Mouse (Mus musculus): ENCODE measurements around the gene Ric8a. TPM values are rescaled to one million over a fixed set of nuclear protein-coding genes. Genes with fewer than 3 reads are reported as not detected.

Gene Ric8a
- 76.0 and 80.0 TPM in 2 replicates for polyA plus RNA-seq (2014; fragmentation: Nextera tagmentation; extraction: Ambion mirVana)

- no peaks in the 10 kb centered on the region for H3K27me3 ChIP-seq (replicated peaks; ENCODE audit: control insufficient read depth, insufficient read depth, low read length)
- peaks cover 64% of the 10 kb centered on the region for H3K36me3 ChIP-seq (ENCODE audit: control insufficient read depth, insufficient read depth, low read length)
- under 1% methylated on average over 42 of the region's 50 CpGs for WGBS
- H3K9ac ChIP-seq (ENCODE audit: low read depth, low read length): peak within 1 kb of the TSS; percentile 92
- peak within 1 kb of the TSS; percentile 89 for H3K4me3 ChIP-seq (ENCODE audit: low read depth, low read length)
- H3K4me2 ChIP-seq (ENCODE audit: low read depth, low read length): peak within 1 kb of the TSS; percentile 97
- DNase-seq (ENCODE audit: low spot score): peak; percentile 93
- H3K9me3 ChIP-seq (ENCODE audit: control insufficient read depth, low read length): no peaks in the 10 kb centered on the region
- ATAC-seq (ENCODE audit: low read depth): peak; percentile 87
- H3K27ac ChIP-seq (replicated peaks; ENCODE audit: low read depth, low read length): peak within 1 kb of the TSS; percentile 93
- peaks cover 21% of the 10 kb centered on the region for H3K4me1 ChIP-seq (ENCODE audit: control insufficient read depth, insufficient read depth, low read length)
Measured at GRCm38 (mm10) chr7:140856785-140857549, at the start of gene Ric8a. TSS of gene Ric8a (plus strand) at chr7:140856957.

- Histone ChIP-seq H3K9me3 (ENCODE audit: control insufficient read depth, low read length) (no peaks in the 10 kb centered on the region), H3K27me3 (replicated peaks; ENCODE audit: control insufficient read depth, insufficient read depth, low read length) (no peaks in the 10 kb centered on the region), H3K4me3 (ENCODE audit: low read depth, low read length) (no peak overlapping the region), H3K36me3 (ENCODE audit: control insufficient read depth, insufficient read depth, low read length) (peaks cover 15% of the 10 kb centered on the region; the same call in 1 of the 2 replicates), H3K27ac (replicated peaks; ENCODE audit: low read depth, low read length) (no peak overlapping the region), H3K4me1 (ENCODE audit: control insufficient read depth, insufficient read depth, low read length) (no peaks in the 10 kb centered on the region), H3K4me2 (ENCODE audit: low read depth, low read length) (no peak overlapping the region), H3K9ac (ENCODE audit: low read depth, low read length) (no peak overlapping the region)
- no peak for DNase-seq (ENCODE audit: low spot score)
- 92% methylated on average over 6 of the region's 6 CpGs for WGBS
- ATAC-seq (ENCODE audit: low read depth): no peak
Measured at GRCm38 (mm10) chr7:140810496-140810895, 46.3 kb upstream of the Ric8a start.

- no peak for ATAC-seq (ENCODE audit: low read depth)
- DNase-seq (ENCODE audit: low spot score): no peak
Measured at GRCm38 (mm10) chr7:140811714-140812113, 45.0 kb upstream of the Ric8a start.

GRCm38 (mm10) chr7:140812850-140813249, 43.9 kb upstream of the Ric8a start:
- DNase-seq (ENCODE audit: low spot score): no peak

More at GRCm38 (mm10) chr7:140811714-140812113, 45.0 kb upstream of the Ric8a start:
- Histone ChIP-seq H3K27ac (replicated peaks; ENCODE audit: low read depth, low read length) (no peak overlapping the region), H3K9me3 (ENCODE audit: control insufficient read depth, low read length) (no peaks in the 10 kb centered on the region), H3K4me1 (ENCODE audit: control insufficient read depth, insufficient read depth, low read length) (no peaks in the 10 kb centered on the region), H3K4me3 (ENCODE audit: low read depth, low read length) (no peak overlapping the region), H3K9ac (ENCODE audit: low read depth, low read length) (no peak overlapping the region), H3K27me3 (replicated peaks; ENCODE audit: control insufficient read depth, insufficient read depth, low read length) (no peaks in the 10 kb centered on the region), H3K4me2 (ENCODE audit: low read depth, low read length) (no peak overlapping the region), H3K36me3 (ENCODE audit: control insufficient read depth, insufficient read depth, low read length) (peaks cover 15% of the 10 kb centered on the region; the same call in 1 of the 2 replicates)
- WGBS: 89% methylated on average over 13 of the region's 13 CpGs

GRCm38 (mm10) chr7:140820173-140820572, 36.6 kb upstream of the Ric8a start:
- H3K9me3 ChIP-seq (ENCODE audit: control insufficient read depth, low read length): no peaks in the 10 kb centered on the region
- H3K27me3 ChIP-seq (replicated peaks; ENCODE audit: control insufficient read depth, insufficient read depth, low read length): no peaks in the 10 kb centered on the region
- H3K9ac ChIP-seq (ENCODE audit: low read depth, low read length): no peak overlapping the region
- H3K36me3 ChIP-seq (ENCODE audit: control insufficient read depth, insufficient read depth, low read length): 0 out of 2 replicates have a peak, but pooled peaks cover 2% of the 10 kb centered on the region
- H3K4me1 ChIP-seq (ENCODE audit: control insufficient read depth, insufficient read depth, low read length): 0 out of 2 replicates have a peak, but pooled peaks cover 3% of the 10 kb centered on the region
- H3K4me3 ChIP-seq (ENCODE audit: low read depth, low read length): no peak overlapping the region
- no peak for ATAC-seq (ENCODE audit: low read depth)
- DNase-seq (ENCODE audit: low spot score): no peak
- 77% methylated on average over 4 of the region's 4 CpGs for WGBS
- H3K4me2 ChIP-seq (ENCODE audit: low read depth, low read length): no peak overlapping the region
- H3K27ac ChIP-seq (replicated peaks; ENCODE audit: low read depth, low read length): no peak overlapping the region

More at GRCm38 (mm10) chr7:140812850-140813249, 43.9 kb upstream of the Ric8a start:
- H3K4me3 ChIP-seq (ENCODE audit: low read depth, low read length): no peak overlapping the region
- WGBS: 88% methylated on average over 12 of the region's 12 CpGs
- H3K36me3 ChIP-seq (ENCODE audit: control insufficient read depth, insufficient read depth, low read length): peaks cover 15% of the 10 kb centered on the region; the same call in 1 of the 2 replicates
- H3K9me3 ChIP-seq (ENCODE audit: control insufficient read depth, low read length): no peaks in the 10 kb centered on the region
- H3K27me3 ChIP-seq (replicated peaks; ENCODE audit: control insufficient read depth, insufficient read depth, low read length): no peaks in the 10 kb centered on the region
- H3K4me2 ChIP-seq (ENCODE audit: low read depth, low read length): no peak overlapping the region
- no peaks in the 10 kb centered on the region for H3K4me1 ChIP-seq (ENCODE audit: control insufficient read depth, insufficient read depth, low read length)
- no peak overlapping the region for H3K27ac ChIP-seq (replicated peaks; ENCODE audit: low read depth, low read length)
- no peak overlapping the region for H3K9ac ChIP-seq (ENCODE audit: low read depth, low read length)
- ATAC-seq (ENCODE audit: low read depth): no peak

DNA sequence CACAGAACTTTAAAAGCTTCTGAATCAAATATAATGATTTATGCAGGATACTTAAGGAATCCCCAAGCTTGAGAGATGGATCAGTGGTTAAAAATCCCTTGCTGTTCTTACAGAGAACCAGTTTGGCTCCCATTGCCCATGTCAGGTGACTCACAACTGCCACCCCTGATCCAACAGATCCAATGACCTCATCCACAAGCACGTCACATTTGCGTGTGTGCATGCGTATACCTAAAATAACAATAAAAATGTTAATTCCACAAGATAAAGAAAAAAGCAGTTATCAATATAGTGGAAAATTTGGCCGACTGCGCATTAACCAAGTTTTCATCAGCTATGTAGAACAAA, 35.5 kb upstream of the Ric8a start:
- DNase-seq (ENCODE audit: low spot score) (no peak), ATAC-seq (ENCODE audit: low read depth) (no peak)
- H3K27ac ChIP-seq (replicated peaks; ENCODE audit: low read depth, low read length): no peak overlapping the region
- peak overlapping the region; percentile 63 for H3K9ac ChIP-seq (ENCODE audit: low read depth, low read length)
- H3K36me3 ChIP-seq (ENCODE audit: control insufficient read depth, insufficient read depth, low read length): 0 out of 2 replicates have a peak, but pooled peaks cover 2% of the 10 kb centered on the region
- peak overlapping the region; percentile 72 for H3K4me2 ChIP-seq (ENCODE audit: low read depth, low read length)
- no peaks in the 10 kb centered on the region for H3K9me3 ChIP-seq (ENCODE audit: control insufficient read depth, low read length)
- H3K27me3 ChIP-seq (replicated peaks; ENCODE audit: control insufficient read depth, insufficient read depth, low read length): no peaks in the 10 kb centered on the region
- 40% methylated on average over 5 of the region's 5 CpGs for WGBS
- H3K4me1 ChIP-seq (ENCODE audit: control insufficient read depth, insufficient read depth, low read length): 0 out of 2 replicates have a peak, but pooled peaks cover 3% of the 10 kb centered on the region
- peak overlapping the region; percentile 51 for H3K4me3 ChIP-seq (ENCODE audit: low read depth, low read length)

GRCm38 (mm10) chr7:140821653-140822329, 35.0 kb upstream of the Ric8a start, which contains the start of gene Zfp941:
TSS of gene Zfp941 (minus strand) at chr7:140822178.
- peak within 1 kb of the TSS; percentile 63 for H3K9ac ChIP-seq (ENCODE audit: low read depth, low read length)
- peak within 1 kb of the TSS; percentile 72 for H3K4me2 ChIP-seq (ENCODE audit: low read depth, low read length)
- no peak within 1 kb of the TSS for H3K27ac ChIP-seq (replicated peaks; ENCODE audit: low read depth, low read length)
- no peaks in the 10 kb centered on the region for H3K9me3 ChIP-seq (ENCODE audit: control insufficient read depth, low read length)
- 0 out of 2 replicates have a peak, but pooled peaks cover 3% of the 10 kb centered on the region for H3K4me1 ChIP-seq (ENCODE audit: control insufficient read depth, insufficient read depth, low read length)
- H3K27me3 ChIP-seq (replicated peaks; ENCODE audit: control insufficient read depth, insufficient read depth, low read length): no peaks in the 10 kb centered on the region
- H3K4me3 ChIP-seq (ENCODE audit: low read depth, low read length): peak within 1 kb of the TSS; percentile 51
- peak; percentile 67 for DNase-seq (ENCODE audit: low spot score)
- WGBS: 4% methylated on average over 21 of the region's 21 CpGs
- peak; percentile 88 for ATAC-seq (ENCODE audit: low read depth)
- H3K36me3 ChIP-seq (ENCODE audit: control insufficient read depth, insufficient read depth, low read length): 0 out of 2 replicates have a peak, but pooled peaks cover 2% of the 10 kb centered on the region

- Histone ChIP-seq H3K4me2 (ENCODE audit: low read depth, low read length) (no peak overlapping the region), H3K4me3 (ENCODE audit: low read depth, low read length) (no peak overlapping the region), H3K4me1 (ENCODE audit: control insufficient read depth, insufficient read depth, low read length) (0 out of 2 replicates have a peak, but pooled peaks cover 3% of the 10 kb centered on the region), H3K27me3 (replicated peaks; ENCODE audit: control insufficient read depth, insufficient read depth, low read length) (no peaks in the 10 kb centered on the region), H3K27ac (replicated peaks; ENCODE audit: low read depth, low read length) (no peak overlapping the region), H3K9ac (ENCODE audit: low read depth, low read length) (no peak overlapping the region), H3K36me3 (ENCODE audit: control insufficient read depth, insufficient read depth, low read length) (0 out of 2 replicates have a peak, but pooled peaks cover 2% of the 10 kb centered on the region), H3K9me3 (ENCODE audit: control insufficient read depth, low read length) (no peaks in the 10 kb centered on the region)
- ATAC-seq (ENCODE audit: low read depth) (no peak), DNase-seq (ENCODE audit: low spot score) (no peak)
- WGBS: 83% methylated on average over 4 of the region's 4 CpGs
Measured at GRCm38 (mm10) chr7:140822731-140823130, 34.0 kb upstream of the Ric8a start.
